Mouse (Mus musculus): Measurements from ENCODE around the gene Dnah14.

DNA sequence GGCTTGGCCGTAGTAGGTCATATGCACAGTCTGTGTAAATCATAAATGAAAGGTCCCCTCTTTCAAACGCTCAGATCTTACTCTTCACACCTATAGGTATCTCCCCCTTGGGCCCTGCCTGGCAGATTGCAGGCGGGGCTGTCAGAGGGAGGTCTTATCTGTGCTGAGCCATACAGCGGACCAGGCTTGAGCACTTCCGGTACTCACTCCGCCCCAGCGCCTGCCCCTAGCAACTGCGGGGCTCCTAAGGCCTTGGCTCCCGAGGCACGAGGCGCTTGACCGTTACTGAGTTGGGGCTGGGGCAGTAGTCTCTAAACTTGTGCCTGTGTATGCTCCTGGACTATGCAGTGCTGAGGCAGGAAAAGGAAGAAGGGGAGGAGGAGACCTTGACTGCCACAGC lies at the start of gene Dnah14:
- TF ChIP-seq CTCF (IDR thresholded peaks at IDR 0.05; ENCODE audit: borderline replicate concordance, extremely low read depth, insufficient read depth, insufficient read length): no peak
- TF ChIP-seq POLR2A (IDR thresholded peaks at IDR 0.05; ENCODE audit: borderline replicate concordance, extremely low read depth, insufficient read depth, insufficient read length, poor library complexity, severe bottlenecking): no peak
